Comparison of ENCODE assay signal across 29 mouse cellular contexts in genomic region chr2:16397501-16397900, GRCm38 (mm10). TPM values are rescaled to one million over a fixed set of nuclear protein-coding genes. Genes with fewer than 3 reads are reported as not detected.
DNase-seq lines count a peak whose midpoint lies in the region; ATAC-seq lines count a peak whose summit lies in the region.
"Had no signal": no experiment of that assay in that cellular context is flagged by ENCODE, and none has a peak within 500 bp of the region (broad histone marks: within the 10 kb centered on the region; RNA-seq: fewer than 3 reads in every experiment).

No protein-coding gene starts in this region.

- no peak overlapping the region for H3K4me3 ChIP-seq in kidney, embryonic 14.5 days (ENCODE audit: low read length)
- H3K4me3 ChIP-seq in kidney, embryonic 16.5 days (ENCODE audit: low read length) = no peak overlapping the region
- no peak overlapping the region for H3K4me3 ChIP-seq in midbrain, embryonic 14.5 days (replicated peaks; ENCODE audit: low read depth, low read length)
- H3K4me3 ChIP-seq in midbrain, embryonic 10.5 days = no peak overlapping the region
- H3K4me3 ChIP-seq in heart, embryonic 10.5 days = no peak overlapping the region
- H3K4me3 ChIP-seq: erythroblast, embryonic 14.5 days; forebrain, embryonic 13.5 days; heart, embryonic 13.5 days; layer of hippocampus, adult 2 months; left cerebral cortex, adult 2 months; limb, embryonic 12.5 days; megakaryocyte, embryonic 14.5 days; midbrain, embryonic 13.5 days had no signal

- H3K27ac ChIP-seq in kidney, embryonic 14.5 days (ENCODE audit: low read depth, low read length) = no peak overlapping the region
- no peak overlapping the region for H3K27ac ChIP-seq in kidney, embryonic 16.5 days (ENCODE audit: low read length)
- no peak overlapping the region for H3K27ac ChIP-seq in midbrain, embryonic 14.5 days (replicated peaks; ENCODE audit: low read depth, low read length)
- no peak overlapping the region for H3K27ac ChIP-seq in midbrain, embryonic 10.5 days (replicated peaks)
- no peak overlapping the region for H3K27ac ChIP-seq in heart, embryonic 10.5 days
- H3K27ac ChIP-seq: forebrain, embryonic 13.5 days; heart, embryonic 13.5 days; hindbrain, embryonic 14.5 days; layer of hippocampus, adult 2 months; left cerebral cortex, adult 2 months; limb, embryonic 12.5 days; midbrain, embryonic 13.5 days had no signal

- H3K36me3 ChIP-seq in kidney, embryonic 14.5 days (ENCODE audit: control insufficient read depth, insufficient read depth, low read length) = no peaks in the 10 kb centered on the region
- H3K36me3 ChIP-seq in kidney, embryonic 16.5 days (ENCODE audit: insufficient read depth, low read length) = no peaks in the 10 kb centered on the region
- H3K36me3 ChIP-seq in midbrain, embryonic 14.5 days (ENCODE audit: control insufficient read depth, insufficient read depth, low read length) = no peaks in the 10 kb centered on the region
- H3K36me3 ChIP-seq in midbrain, embryonic 10.5 days = no peaks in the 10 kb centered on the region
- H3K36me3 ChIP-seq in heart, embryonic 10.5 days = no peaks in the 10 kb centered on the region
- H3K36me3 ChIP-seq: G1E; heart, embryonic 13.5 days; limb, embryonic 12.5 days; midbrain, embryonic 13.5 days had no signal

- no peak overlapping the region for H3K9ac ChIP-seq in kidney, embryonic 14.5 days (ENCODE audit: low read depth, low read length)
- no peak overlapping the region for H3K9ac ChIP-seq in kidney, embryonic 16.5 days (replicated peaks; ENCODE audit: low read length)
- H3K9ac ChIP-seq in midbrain, embryonic 14.5 days (replicated peaks; ENCODE audit: low read length) = no peak overlapping the region
- H3K9ac ChIP-seq: forebrain, embryonic 13.5 days; heart, embryonic 13.5 days; hindbrain, embryonic 14.5 days; limb, embryonic 12.5 days; liver, postnatal 0 days; midbrain, embryonic 13.5 days had no signal

- H3K4me2 ChIP-seq in kidney, embryonic 14.5 days (replicated peaks; ENCODE audit: low read depth, low read length) = no peak overlapping the region
- no peak overlapping the region for H3K4me2 ChIP-seq in kidney, embryonic 16.5 days (replicated peaks; ENCODE audit: low read depth, low read length)
- H3K4me2 ChIP-seq in midbrain, embryonic 14.5 days (ENCODE audit: low read length) = no peak overlapping the region
- H3K4me2 ChIP-seq: forebrain, embryonic 13.5 days; heart, embryonic 13.5 days; hindbrain, embryonic 14.5 days; limb, embryonic 12.5 days; liver, embryonic 11.5 days; midbrain, embryonic 13.5 days had no signal

- 86% methylated on average over 3 of the region's 3 CpGs for WGBS in kidney, embryonic 14.5 days
- WGBS in kidney, embryonic 16.5 days = 84% methylated on average over 3 of the region's 3 CpGs
- WGBS in midbrain, embryonic 14.5 days = 90% methylated on average over 3 of the region's 3 CpGs
- WGBS in midbrain, embryonic 10.5 days = 87% methylated on average over 3 of the region's 3 CpGs
- WGBS in heart, embryonic 10.5 days = 86% methylated on average over 3 of the region's 3 CpGs

- no peaks in the 10 kb centered on the region for H3K9me3 ChIP-seq in kidney, embryonic 14.5 days (ENCODE audit: control insufficient read depth, low read length)
- no peaks in the 10 kb centered on the region for H3K9me3 ChIP-seq in kidney, embryonic 16.5 days (ENCODE audit: low read length)
- H3K9me3 ChIP-seq in midbrain, embryonic 14.5 days (ENCODE audit: control insufficient read depth, low read length) = no peaks in the 10 kb centered on the region
- no peaks in the 10 kb centered on the region for H3K9me3 ChIP-seq in midbrain, embryonic 10.5 days (replicated peaks)
- H3K9me3 ChIP-seq in heart, embryonic 10.5 days = no peaks in the 10 kb centered on the region
- H3K9me3 ChIP-seq: forebrain, embryonic 13.5 days; G1E; heart, embryonic 13.5 days; limb, embryonic 12.5 days; megakaryocyte, embryonic 14.5 days; midbrain, embryonic 13.5 days had no signal

- ATAC-seq in kidney, embryonic 14.5 days (ENCODE audit: low FRiP score, low TSS enrichment) = no peak
- peak; percentile 76; the same call in 1 of the 2 replicates for ATAC-seq in kidney, embryonic 16.5 days (ENCODE audit: low FRiP score, low TSS enrichment)
- no peak for ATAC-seq in midbrain, embryonic 14.5 days (ENCODE audit: low FRiP score, low TSS enrichment)
- ATAC-seq: forebrain, embryonic 13.5 days; inflammation-experienced regulatory T-cells, adult 6 months; liver, postnatal 0 days; midbrain, embryonic 13.5 days had no signal

- DNase-seq in kidney, adult 11 months = peak; percentile 78
- DNase-seq in kidney, adult 18-20 months = peak; percentile 42
- peak; percentile 63 to 84 for DNase-seq in kidney, postnatal 36 days
- DNase-seq in midbrain, embryonic 14.5 days = no peak
- DNase-seq in midbrain, embryonic 10.5 days (ENCODE audit: low spot score) = no peak
- no peak for DNase-seq in heart, embryonic 10.5 days (ENCODE audit: low spot score)
- DNase-seq: cerebellum, adult 2 months; cerebellum, postnatal 14 days; gastrocnemius, postnatal 10 days; heart, postnatal 10 days; liver, postnatal 0 days; lung, postnatal 36 days; right cerebral cortex, adult 18-20 months; spleen, adult 18-20 months; thymus, postnatal 14 days had no signal

- no peaks in the 10 kb centered on the region for H3K27me3 ChIP-seq in kidney, embryonic 14.5 days (ENCODE audit: control insufficient read depth, insufficient read depth, low read length)
- no peaks in the 10 kb centered on the region for H3K27me3 ChIP-seq in kidney, embryonic 16.5 days (ENCODE audit: insufficient read depth, low read length)
- no peaks in the 10 kb centered on the region for H3K27me3 ChIP-seq in midbrain, embryonic 14.5 days (ENCODE audit: control insufficient read depth, insufficient read depth, low read length)
- H3K27me3 ChIP-seq in midbrain, embryonic 10.5 days (ENCODE audit: low read depth, poor library complexity, severe bottlenecking) = no peaks in the 10 kb centered on the region
- no peaks in the 10 kb centered on the region for H3K27me3 ChIP-seq in heart, embryonic 10.5 days (ENCODE audit: insufficient read depth, poor library complexity, severe bottlenecking)
- H3K27me3 ChIP-seq: forebrain, embryonic 13.5 days; heart, embryonic 13.5 days; limb, embryonic 12.5 days; megakaryocyte, embryonic 14.5 days; midbrain, embryonic 13.5 days had no signal

- no peaks in the 10 kb centered on the region for H3K4me1 ChIP-seq in kidney, embryonic 14.5 days (ENCODE audit: control insufficient read depth, insufficient read depth, low read length)
- no peaks in the 10 kb centered on the region for H3K4me1 ChIP-seq in kidney, embryonic 16.5 days (ENCODE audit: insufficient read depth, low read length)
- no peaks in the 10 kb centered on the region for H3K4me1 ChIP-seq in midbrain, embryonic 14.5 days (ENCODE audit: control insufficient read depth, insufficient read depth, low read length)
- H3K4me1 ChIP-seq in midbrain, embryonic 10.5 days = no peaks in the 10 kb centered on the region
- no peaks in the 10 kb centered on the region for H3K4me1 ChIP-seq in heart, embryonic 10.5 days
- H3K4me1 ChIP-seq: forebrain, embryonic 13.5 days; heart, embryonic 13.5 days; limb, embryonic 12.5 days; midbrain, embryonic 13.5 days had no signal

RNA-seq across cellular contexts. Expression of gene Plxdc2, which starts 41.4 kb away (rescaled TPM):
- 26.0 and 40.6 TPM in 2 replicates for polyA plus RNA-seq in kidney, embryonic 14.5 days (2014; fragmentation: Nextera tagmentation; extraction: Ambion mirVana)
- polyA plus RNA-seq in kidney, embryonic 16.5 days (2015; fragmentation: Nextera tagmentation; extraction: Ambion mirVana) = 41.0 and 41.4 TPM in 2 replicates
- 17.6 and 21.5 TPM in 2 replicates for polyA plus RNA-seq in midbrain, embryonic 14.5 days (2014; fragmentation: Nextera tagmentation; extraction: Ambion mirVana)
- 16.9 and 18.9 TPM in 2 replicates for polyA plus RNA-seq in midbrain, embryonic 10.5 days (2016; fragmentation: Nextera tagmentation; extraction: Ambion mirVana)
- polyA plus RNA-seq in heart, embryonic 10.5 days (2016; fragmentation: Nextera tagmentation; extraction: Ambion mirVana) = 16.8 and 20.4 TPM in 2 replicates
- polyA plus RNA-seq: erythroblast, embryonic 14.5 days; G1E had no signal

Comparison
In these comparisons a context has a peak if more than half of its experiments do, and no peak if none do; other contexts are left out.
1. DNase-seq: peak in kidney, adult 11 months (single experiment), kidney, adult 18-20 months (single experiment) and kidney, postnatal 36 days (2 of 2); none in midbrain, embryonic 14.5 days (single experiment), midbrain, embryonic 10.5 days (single experiment) and heart, embryonic 10.5 days (single experiment).